In the genomic region with DNA sequence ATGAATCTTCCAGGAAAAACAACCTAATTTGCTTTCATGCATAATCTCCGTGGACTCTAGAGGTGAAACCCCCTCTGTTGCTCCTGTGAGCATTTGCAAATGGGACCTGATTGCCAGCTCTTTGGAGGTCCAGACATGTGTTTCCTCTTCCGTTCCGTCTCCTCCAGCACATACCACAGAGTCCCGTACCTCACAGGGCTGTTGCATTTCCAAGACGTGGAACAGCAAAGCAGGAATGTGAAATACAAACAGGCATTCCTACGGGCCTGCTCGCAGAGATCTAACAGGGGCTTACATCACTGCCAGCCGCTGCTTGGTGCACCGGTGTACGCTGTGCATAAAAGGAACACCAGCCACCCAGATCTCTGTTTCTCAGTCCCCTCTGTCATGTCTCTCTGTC, we compare ENCODE assay signal across 14 mouse cellular contexts. TPM values are rescaled to one million over a fixed set of nuclear protein-coding genes. Genes with fewer than 3 reads are reported as not detected.
DNase-seq lines count a peak whose midpoint lies in the region; ATAC-seq and TF ChIP-seq lines count a peak whose summit lies in the region.
"Had no signal": no experiment of that assay in that cellular context is flagged by ENCODE, and none has a peak within 500 bp of the region (broad histone marks: within the 10 kb centered on the region; RNA-seq: fewer than 3 reads in every experiment).

No protein-coding gene starts in this region.

- peak; percentile 50 for ATAC-seq in lung, postnatal 0 days
- ATAC-seq in embryonic facial prominence, embryonic 15.5 days (ENCODE audit: insufficient number of reproducible peaks, low FRiP score, low TSS enrichment, low read depth) = no peak
- no peak for ATAC-seq in limb, embryonic 15.5 days (ENCODE audit: insufficient number of reproducible peaks, low FRiP score, low TSS enrichment, low read depth)
- no peak for ATAC-seq in megakaryocyte, adult 5-6 weeks (ENCODE audit: poor library complexity, severe bottlenecking)

- no peaks in the 10 kb centered on the region for H3K36me3 ChIP-seq in heart, embryonic 10.5 days
- no peaks in the 10 kb centered on the region for H3K36me3 ChIP-seq in lung, postnatal 0 days (ENCODE audit: insufficient read depth, low read length)
- no peaks in the 10 kb centered on the region for H3K36me3 ChIP-seq in embryonic facial prominence, embryonic 15.5 days
- H3K36me3 ChIP-seq in limb, embryonic 15.5 days = no peaks in the 10 kb centered on the region
- H3K36me3 ChIP-seq: hindbrain, embryonic 10.5 days; neural tube, embryonic 12.5 days had no signal

- no peak for TF ChIP-seq EP300 in lung, postnatal 0 days (IDR thresholded peaks at IDR 0.05)

- no peaks in the 10 kb centered on the region for H3K9me3 ChIP-seq in heart, embryonic 10.5 days
- H3K9me3 ChIP-seq in lung, postnatal 0 days (ENCODE audit: low read length) = no peaks in the 10 kb centered on the region
- H3K9me3 ChIP-seq in embryonic facial prominence, embryonic 15.5 days (replicated peaks) = no peaks in the 10 kb centered on the region
- H3K9me3 ChIP-seq in limb, embryonic 15.5 days = no peaks in the 10 kb centered on the region
- H3K9me3 ChIP-seq: hindbrain, embryonic 10.5 days; neural tube, embryonic 12.5 days had no signal

- H3K4me2 ChIP-seq in lung, postnatal 0 days (replicated peaks; ENCODE audit: low read depth, low read length) = no peak overlapping the region
- H3K4me2 ChIP-seq in embryonic facial prominence, embryonic 15.5 days (replicated peaks) = no peak overlapping the region
- no peak overlapping the region for H3K4me2 ChIP-seq in limb, embryonic 15.5 days
- H3K4me2 ChIP-seq: neural tube, embryonic 12.5 days had no signal

- peak; percentile 82 for DNase-seq in heart, embryonic 10.5 days (ENCODE audit: low spot score)
- no peak for DNase-seq in heart, adult 9 months (ENCODE audit: low spot score in 2 of 2)
- DNase-seq in lung, postnatal 0 days (ENCODE audit: low spot score) = peak; percentile 41
- DNase-seq in lung, postnatal 10 days = no peak
- no peak for DNase-seq in spleen, adult 18-20 months
- DNase-seq: kidney, adult 11 months; kidney, postnatal 36 days; right cerebral cortex, postnatal 4 days had no signal

- 37% methylated on average over 10 of the region's 10 CpGs for WGBS in heart, embryonic 10.5 days
- 24% methylated on average over 10 of the region's 10 CpGs for WGBS in lung, postnatal 0 days
- WGBS in embryonic facial prominence, embryonic 15.5 days = 21% methylated on average over 10 of the region's 10 CpGs
- 27% methylated on average over 10 of the region's 10 CpGs for WGBS in limb, embryonic 15.5 days

- H3K27me3 ChIP-seq in heart, embryonic 10.5 days (ENCODE audit: insufficient read depth, poor library complexity, severe bottlenecking) = no peaks in the 10 kb centered on the region
- H3K27me3 ChIP-seq in lung, postnatal 0 days (replicated peaks; ENCODE audit: insufficient read depth, low read length) = no peaks in the 10 kb centered on the region
- no peaks in the 10 kb centered on the region for H3K27me3 ChIP-seq in embryonic facial prominence, embryonic 15.5 days
- no peaks in the 10 kb centered on the region for H3K27me3 ChIP-seq in limb, embryonic 15.5 days
- H3K27me3 ChIP-seq: neural tube, embryonic 12.5 days had no signal

- no peak overlapping the region for H3K9ac ChIP-seq in lung, postnatal 0 days (replicated peaks; ENCODE audit: low read depth)
- no peak overlapping the region for H3K9ac ChIP-seq in embryonic facial prominence, embryonic 15.5 days
- H3K9ac ChIP-seq in limb, embryonic 15.5 days = no peak overlapping the region
- H3K9ac ChIP-seq: neural tube, embryonic 12.5 days had no signal

- H3K27ac ChIP-seq in heart, embryonic 10.5 days = peak overlapping the region; percentile 57
- H3K27ac ChIP-seq in lung, postnatal 0 days (ENCODE audit: low read length) = no peak overlapping the region
- H3K27ac ChIP-seq in embryonic facial prominence, embryonic 15.5 days (replicated peaks) = peak overlapping the region; percentile 51; the same call in 1 of the 2 replicates
- H3K27ac ChIP-seq in limb, embryonic 15.5 days = peak overlapping the region; percentile 47; the same call in 1 of the 2 replicates
- H3K27ac ChIP-seq: hindbrain, embryonic 10.5 days; macrophage; neural tube, embryonic 12.5 days had no signal

- TF ChIP-seq CTCF in lung, postnatal 0 days (IDR thresholded peaks at IDR 0.05) = no peak

- H3K4me3 ChIP-seq in heart, embryonic 10.5 days = no peak overlapping the region
- H3K4me3 ChIP-seq in lung, postnatal 0 days (ENCODE audit: low read depth, low read length) = no peak overlapping the region
- no peak overlapping the region for H3K4me3 ChIP-seq in embryonic facial prominence, embryonic 15.5 days (replicated peaks)
- no peak overlapping the region for H3K4me3 ChIP-seq in limb, embryonic 15.5 days
- H3K4me3 ChIP-seq: hindbrain, embryonic 10.5 days; neural tube, embryonic 12.5 days had no signal

- H3K4me1 ChIP-seq in heart, embryonic 10.5 days = peaks cover 52% of the 10 kb centered on the region
- H3K4me1 ChIP-seq in lung, postnatal 0 days (ENCODE audit: insufficient read depth, low read depth, low read length) = no peaks in the 10 kb centered on the region; the same call in 1 of the 2 replicates
- peaks cover 43% of the 10 kb centered on the region for H3K4me1 ChIP-seq in embryonic facial prominence, embryonic 15.5 days
- H3K4me1 ChIP-seq in limb, embryonic 15.5 days = peaks cover 39% of the 10 kb centered on the region

RNA-seq across cellular contexts. Expression of a gene that starts 35.7 kb away (rescaled TPM):
- 61.3 and 67.0 TPM in 2 replicates for polyA plus RNA-seq in heart, embryonic 10.5 days (2016; fragmentation: Nextera tagmentation; extraction: Ambion mirVana)
- 70.3 and 74.1 TPM in 2 replicates for polyA plus RNA-seq in lung, postnatal 0 days (2015; fragmentation: Nextera tagmentation; extraction: Ambion mirVana)
- polyA plus RNA-seq in embryonic facial prominence, embryonic 15.5 days (2015; fragmentation: Nextera tagmentation; extraction: Ambion mirVana) = 48.9 and 54.6 TPM in 2 replicates
- 49.8 and 51.2 TPM in 2 replicates for polyA plus RNA-seq in limb, embryonic 15.5 days (2015; fragmentation: Nextera tagmentation; extraction: Ambion mirVana)
- total RNA-seq in megakaryocyte, adult 5-6 weeks (2015) = 35.2 and 58.3 TPM in 2 replicates
- 11.5 TPM in 2 replicates for total RNA-seq in megakaryocyte, adult 5-6 weeks (2017)

Comparison
In these comparisons a context has a peak if more than half of its experiments do, and no peak if none do; other contexts are left out.
1. DNase-seq: peak in heart, embryonic 10.5 days (single experiment) and lung, postnatal 0 days (single experiment); none in heart, adult 9 months (0 of 2), lung, postnatal 10 days (single experiment) and spleen, adult 18-20 months (0 of 2).